Mouse (Mus musculus) left cerebral cortex, postnatal 4 days (tissue): ENCODE measurements at regions not wholly inside any gene's neighbourhood (a gene's known extent, or its start where the extent isn't known, plus 50 kb on each side); places are given as distances from the start of the nearest gene placed in this dataset.

Source experiments
- DNase-seq: peaks from one replicate; pipeline ENCODE4 v3.0.0-alpha.2; 2022
- intact Hi-C: fragments of 180-260 bp; cut with DNase I; formaldehyde crosslinking; loops from one replicate; pipeline ENCODE4 v1.15.1; 2025

DNA sequence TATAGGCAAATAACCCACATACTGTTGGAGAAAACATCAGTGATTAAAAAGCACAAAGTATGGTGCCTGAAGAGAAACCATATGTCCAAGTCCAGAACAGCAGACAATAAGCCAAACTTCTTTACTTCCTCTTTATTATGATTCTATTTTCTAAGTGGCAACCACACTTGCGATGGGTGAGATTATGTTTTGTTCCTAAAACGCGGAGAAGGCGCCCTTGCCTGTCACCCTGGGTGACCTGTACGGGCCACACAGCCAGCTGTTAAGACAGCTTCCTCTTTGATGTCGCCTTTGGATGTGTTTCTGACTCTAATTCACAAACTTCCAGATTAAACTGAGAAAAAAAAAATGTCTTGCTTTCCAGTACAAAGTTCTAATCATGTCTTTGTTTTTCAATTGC lies 83.9 kb upstream of the Sgip1 start:
- no peak for DNase-seq
- intact Hi-C loops = loop anchor here (2.0 kb wide), 2 partner anchors 164 to 426 kb away; no protein-coding TSS in a partner anchor

DNA sequence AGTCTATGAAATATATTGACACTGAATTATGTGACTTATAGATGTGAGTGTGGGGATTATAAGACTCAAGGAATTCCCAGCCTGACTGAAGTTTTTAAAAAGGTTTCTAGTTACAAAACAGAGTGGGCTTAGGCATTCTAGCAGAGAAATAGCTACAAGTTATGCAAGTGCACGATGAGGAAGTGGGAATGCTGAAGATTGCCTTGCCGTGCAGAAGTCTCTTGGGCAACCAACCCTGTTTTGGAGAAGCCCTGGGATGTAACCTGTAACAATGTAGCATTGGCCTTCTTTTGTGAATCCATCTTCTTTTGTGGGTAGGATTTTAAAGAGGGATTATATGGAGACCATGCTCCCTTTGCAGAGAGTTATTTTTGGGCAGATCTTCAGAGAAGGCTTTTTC lies 82.5 kb upstream of the Sgip1 start:
- intact Hi-C loops = no loop called here
- DNase-seq = no peak

DNA sequence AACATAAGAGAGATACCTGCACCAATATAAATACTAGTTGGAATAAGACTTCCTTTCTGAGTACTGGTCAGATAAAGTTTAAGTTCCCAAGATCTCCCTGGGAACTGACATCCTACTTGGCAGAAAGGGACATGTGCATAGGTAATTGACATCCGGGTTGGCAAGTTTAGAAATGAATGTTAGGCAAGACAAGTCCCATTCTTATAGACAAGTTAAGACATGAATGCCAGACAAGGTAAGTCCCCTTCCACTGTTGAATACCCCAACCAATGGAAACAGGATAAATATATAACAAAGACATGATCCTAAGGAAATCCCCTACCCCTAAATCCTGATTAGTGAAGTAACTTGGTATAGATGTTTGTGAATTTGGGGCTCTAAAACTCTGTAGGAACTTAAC lies 77.5 kb upstream of the Sgip1 start:
- DNase-seq = no peak
- intact Hi-C loops = no loop called here

DNA sequence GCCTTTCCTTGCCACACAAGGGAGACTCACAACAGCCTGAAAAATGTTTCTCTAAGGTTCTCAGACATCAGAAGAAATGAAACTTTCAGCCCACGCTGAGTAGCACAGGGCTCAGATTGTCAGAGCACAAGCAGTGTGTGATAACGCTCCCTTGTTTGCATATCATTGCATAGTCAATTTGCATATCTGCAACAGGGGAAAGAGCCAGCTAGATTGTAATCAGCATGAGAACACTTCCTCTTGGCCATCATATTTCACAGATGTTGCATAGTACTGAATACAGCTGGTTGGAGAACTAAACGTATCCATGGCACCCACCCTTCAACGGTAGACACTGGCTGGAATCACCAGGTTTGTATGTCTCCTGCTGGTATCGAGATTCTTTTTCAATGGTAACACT lies 58.9 kb upstream of the Sgip1 start:
- DNase-seq = no peak
- intact Hi-C loops = no loop called here

DNA sequence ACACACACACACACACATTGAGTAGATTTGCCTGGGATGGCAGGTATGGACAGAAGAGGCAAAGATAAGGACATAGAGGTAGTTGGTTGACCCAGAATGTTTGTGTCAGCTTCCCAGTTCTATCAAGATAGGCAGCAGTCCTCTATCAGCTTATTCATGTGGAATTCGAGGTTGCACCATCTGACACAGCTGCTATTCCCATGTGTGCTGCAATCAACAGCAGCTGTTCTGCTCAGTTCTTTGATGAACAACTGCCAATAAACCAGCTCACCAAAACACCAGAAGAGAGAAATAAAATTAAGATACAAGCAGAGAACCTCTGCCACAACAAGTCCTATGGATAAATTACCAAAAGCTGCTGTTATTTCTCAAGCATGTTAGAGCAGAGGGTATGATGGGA lies 56.1 kb upstream of the Sgip1 start:
- intact Hi-C loops = no loop called here
- DNase-seq = no peak

DNA sequence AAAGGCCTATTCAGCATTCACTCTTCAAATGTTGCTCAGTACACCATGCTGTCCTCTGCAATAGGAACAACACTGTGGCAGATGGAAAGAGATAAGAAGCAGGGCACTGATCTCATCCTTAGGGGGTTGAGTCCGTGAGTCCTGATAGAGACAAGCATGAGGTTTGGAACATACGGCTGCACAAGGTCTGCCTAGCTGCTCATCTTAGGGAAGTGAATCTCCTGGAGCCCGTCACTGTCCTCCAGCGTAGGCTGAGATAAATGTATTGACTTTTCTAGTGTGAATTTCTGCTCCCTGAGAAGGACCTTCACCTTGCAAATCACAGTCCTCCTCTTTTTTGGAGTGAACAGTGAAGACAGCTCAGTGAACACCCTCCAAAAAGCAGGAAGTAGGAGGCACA lies 52.7 kb upstream of the Sgip1 start:
- intact Hi-C loops = no loop called here
- no peak for DNase-seq
